Mouse (Mus musculus) common myeloid progenitor, adult 5-6 weeks (primary cell): ENCODE measurements at regions not wholly inside any gene's neighbourhood (a gene's known extent, or its start where the extent isn't known, plus 50 kb on each side); places are given as distances from the start of the nearest gene placed in this dataset.

Source experiments
- ATAC-seq: replicated peaks from 2 replicates; pipeline ENCODE4 v1.8.0; 2016; ENCODE audit warnings: low read depth, mild to moderate bottlenecking, moderate TSS enrichment, inconsistent platforms; ENCODE audit not compliant: poor library complexity, severe bottlenecking

DNA sequence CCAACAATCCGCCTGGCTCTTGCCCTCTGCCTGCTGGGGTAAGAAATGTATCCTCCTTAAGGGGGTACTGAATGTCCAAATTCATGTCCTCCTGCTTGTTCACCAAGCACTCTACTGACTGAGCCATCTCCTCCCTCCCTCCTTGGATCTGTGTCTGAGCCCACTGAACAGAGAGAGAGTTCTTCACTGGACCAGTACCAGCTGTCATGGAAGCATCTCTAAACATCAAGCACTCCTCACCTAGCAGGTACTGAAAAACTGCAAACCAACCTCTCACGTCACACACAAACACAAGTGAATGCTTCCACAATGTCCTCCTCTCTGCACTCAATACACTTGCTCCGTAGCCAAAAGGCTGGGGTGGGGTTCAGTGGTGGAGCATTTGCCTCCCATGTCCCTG lies 159.4 kb upstream of the Smim15 start:
- ATAC-seq: no peak

GRCm38 (mm10) chr13:107882337-107882736 lies 161.9 kb upstream of the Smim15 start:
- no peak for ATAC-seq

- ATAC-seq: no peak
Observed at GRCm38 (mm10) chr13:107880551-107880950, 163.7 kb upstream of the Smim15 start.

DNA sequence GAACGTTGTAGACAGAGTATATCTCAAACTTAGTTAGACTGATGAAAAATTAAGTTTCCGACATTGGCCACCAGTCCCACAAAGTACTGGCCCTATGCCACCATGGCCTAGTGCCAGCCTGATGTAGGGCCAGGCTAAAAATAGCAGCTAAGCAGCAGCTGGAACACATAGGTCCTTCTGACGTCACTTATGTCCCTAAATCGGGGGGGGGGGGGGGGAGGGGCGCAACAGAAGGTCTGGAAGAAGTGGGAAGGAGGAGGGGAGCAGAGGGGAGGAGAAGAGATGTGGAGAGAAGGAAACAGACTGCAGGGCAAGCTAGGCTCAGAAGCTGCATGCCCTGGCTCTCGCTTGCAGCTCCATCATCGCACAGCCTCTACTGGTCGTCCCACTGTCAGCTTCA lies 164.7 kb upstream of the Smim15 start:
- peak; percentile 54; the same call in 1 of the 2 replicates for ATAC-seq

GRCm38 (mm10) chr13:107878980-107879379 lies 165.3 kb upstream of the Smim15 start:
- no peak for ATAC-seq

GRCm38 (mm10) chr13:107873244-107873667 lies 171.0 kb upstream of the Smim15 start:
- ATAC-seq: peak; percentile 36

DNA sequence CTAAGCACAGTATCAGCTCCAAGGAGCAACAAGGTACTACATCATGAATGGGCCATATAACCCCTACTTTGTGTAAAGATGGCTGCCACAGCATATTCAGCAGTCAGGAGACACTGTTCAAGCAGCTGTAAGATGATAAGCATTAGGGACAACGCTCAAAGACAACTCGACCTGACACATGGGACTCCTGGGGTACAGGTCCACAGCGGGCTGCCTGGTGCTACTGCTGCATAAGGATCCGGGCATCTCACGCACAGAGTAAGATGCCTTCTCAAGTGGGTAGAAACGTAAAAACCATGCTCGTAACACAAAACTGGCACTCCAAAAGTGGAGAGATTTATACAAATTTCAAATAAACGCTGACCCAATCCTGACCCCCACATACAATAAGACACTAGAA lies 171.7 kb upstream of the Smim15 start:
- ATAC-seq: no peak

- ATAC-seq: no peak
Observed at GRCm38 (mm10) chr13:107872137-107872536, 172.1 kb upstream of the Smim15 start.

GRCm38 (mm10) chr13:107868906-107869305 lies 175.3 kb upstream of the Smim15 start:
- no peak for ATAC-seq

DNA sequence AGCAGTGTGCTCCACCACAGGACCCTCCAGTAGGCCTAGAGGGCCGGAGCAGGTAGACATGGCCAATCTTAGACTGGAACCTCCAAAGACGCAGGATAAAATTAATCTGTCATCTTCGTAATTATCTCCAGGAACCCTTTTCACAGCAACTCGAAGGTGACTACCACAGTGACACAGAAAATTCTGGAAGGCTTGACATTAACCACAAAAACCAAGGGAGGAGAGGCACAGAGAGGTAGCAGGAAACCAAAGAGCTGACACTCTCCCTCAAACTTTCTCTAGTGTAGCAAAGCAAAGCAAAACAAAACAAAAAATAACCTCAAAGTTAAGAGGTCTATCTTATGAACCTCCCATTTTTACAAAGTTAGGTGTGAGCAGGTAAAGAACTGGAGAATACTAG lies 177.4 kb upstream of the Smim15 start:
- peak; percentile 62; the same call in 1 of the 2 replicates for ATAC-seq

DNA sequence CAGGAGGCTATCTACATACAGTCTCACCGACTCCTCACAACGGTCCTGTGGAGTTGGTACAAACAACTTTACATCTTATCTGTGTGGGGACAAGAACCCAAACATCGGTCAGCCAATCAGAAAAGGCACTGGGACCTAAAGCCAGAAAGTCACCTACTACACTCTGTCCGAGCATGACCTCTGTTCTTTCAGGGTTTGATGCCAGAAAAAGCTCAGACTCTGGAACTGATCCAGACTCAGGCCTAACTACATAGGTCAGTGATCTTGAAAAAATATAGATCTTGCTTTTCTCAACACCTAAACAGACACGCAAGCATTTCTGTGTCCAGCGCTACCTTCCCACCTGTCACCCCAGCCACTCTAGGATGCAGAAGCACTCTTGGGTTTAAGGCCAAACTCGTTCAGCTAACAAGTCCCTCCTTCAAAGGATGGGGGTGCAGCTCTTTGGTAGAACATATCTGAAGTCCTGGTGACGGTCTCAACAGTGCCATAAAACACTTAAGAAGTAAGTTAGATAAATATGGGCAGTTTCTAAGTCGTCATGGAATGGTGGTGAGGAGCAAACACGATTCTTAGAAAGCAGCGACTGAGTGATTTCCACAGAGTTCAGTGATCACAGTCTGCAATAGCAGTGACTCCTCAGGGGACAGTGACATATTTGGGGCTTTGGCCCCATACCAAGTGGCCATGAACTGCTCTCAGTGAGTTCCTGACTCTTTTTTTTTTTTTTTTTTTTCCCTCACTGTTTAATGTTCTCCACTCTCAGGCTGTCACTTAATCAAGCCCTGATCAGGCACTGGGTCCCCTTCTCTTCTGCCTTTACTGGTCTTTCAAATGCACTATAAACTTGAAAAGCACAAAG lies 181.2 kb upstream of the Smim15 start:
- no peak for ATAC-seq

- no peak for ATAC-seq
Observed at GRCm38 (mm10) chr13:107861384-107862134, 182.7 kb upstream of the Smim15 start.

- no peak for ATAC-seq
Observed at GRCm38 (mm10) chr13:107857043-107857755, 187.0 kb upstream of the Smim15 start.

GRCm38 (mm10) chr13:107850907-107851560 lies 193.2 kb upstream of the Smim15 start:
- ATAC-seq: no peak

DNA sequence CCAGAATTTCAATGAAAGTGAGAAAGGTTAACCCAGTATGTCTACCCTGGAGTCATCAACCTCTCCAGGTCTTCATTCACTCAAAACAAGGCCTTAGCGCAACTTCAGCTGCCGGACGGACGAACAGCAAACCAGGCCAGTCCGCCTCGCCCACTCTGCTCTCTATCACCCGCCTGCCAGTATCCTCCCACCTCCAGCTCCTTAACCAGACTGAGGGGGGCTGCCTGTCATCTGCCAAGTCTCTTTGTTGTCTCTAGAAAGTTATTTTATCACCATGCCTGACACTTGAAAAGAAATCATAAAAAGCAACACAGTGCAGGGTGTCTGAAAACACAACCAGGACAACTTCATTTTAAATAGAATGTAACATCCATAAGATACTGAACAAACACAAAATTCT lies 195.4 kb upstream of the Smim15 start:
- no peak for ATAC-seq

DNA sequence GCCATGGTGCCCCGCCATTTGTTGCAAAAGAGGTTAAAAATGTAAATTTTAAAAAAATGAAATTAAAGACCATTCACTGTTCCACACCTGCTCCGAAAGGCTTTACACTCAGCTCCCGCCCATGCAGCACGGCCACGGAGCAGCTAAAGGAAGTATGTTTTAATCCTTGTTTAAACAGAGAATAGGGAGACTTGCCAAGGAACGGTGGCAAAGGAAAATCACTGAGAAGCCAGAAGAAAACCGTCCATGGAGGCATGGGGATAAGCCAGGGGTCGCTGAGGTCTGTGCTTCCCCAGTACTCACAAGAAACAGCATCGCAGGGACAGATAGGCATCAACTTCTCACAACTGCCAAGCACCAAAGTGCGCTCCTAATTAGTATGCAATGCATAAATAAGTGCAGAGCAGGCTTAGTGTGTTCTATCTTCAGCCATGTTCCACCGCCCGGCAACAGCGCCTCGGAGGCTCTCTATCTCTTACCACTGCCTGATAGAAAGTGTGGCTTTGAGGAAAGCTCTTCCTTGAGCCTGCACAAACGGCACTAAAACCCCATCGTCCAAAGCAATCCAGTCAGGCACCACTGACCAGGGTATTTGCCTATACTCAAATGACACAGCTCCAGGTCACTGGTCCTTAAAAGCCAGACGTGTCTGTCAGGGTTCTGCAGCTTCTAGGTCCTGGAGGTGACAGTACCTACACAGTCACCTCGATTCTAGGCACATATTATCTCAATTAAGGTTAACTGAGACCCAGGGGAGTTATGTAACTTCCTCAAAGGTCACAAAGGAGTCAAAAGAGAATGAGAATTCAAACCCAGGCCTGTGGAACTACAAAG lies 196.8 kb upstream of the Smim15 start:
- ATAC-seq: peak; percentile 28; the same call in 1 of the 2 replicates

DNA sequence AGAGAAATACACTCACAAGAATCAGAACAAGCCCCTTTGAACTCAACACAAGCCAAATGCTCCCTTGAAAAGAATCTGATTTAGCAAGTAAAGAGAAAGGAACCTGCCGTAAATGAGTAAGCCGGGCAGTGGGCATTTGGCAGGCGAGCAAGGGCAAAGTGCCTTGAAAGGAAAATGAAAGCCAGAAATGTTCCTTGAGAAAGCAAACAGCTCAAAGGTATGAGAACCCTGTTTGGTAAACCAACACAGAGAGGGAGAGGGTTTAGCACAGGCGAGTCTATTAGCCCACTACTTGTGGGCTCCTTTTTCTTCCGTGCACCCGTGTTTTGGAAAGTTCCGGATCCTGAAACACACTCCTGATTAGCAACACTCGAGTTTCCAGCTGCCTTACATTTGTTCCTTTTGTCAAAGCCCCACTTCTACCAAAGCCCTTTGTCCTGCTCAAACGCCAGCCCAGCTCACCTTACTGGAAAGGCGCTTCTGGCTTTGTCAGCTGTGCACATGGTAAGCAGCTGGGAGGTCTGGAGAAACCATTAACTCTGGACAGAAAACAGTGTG lies 197.5 kb upstream of the Smim15 start:
- no peak for ATAC-seq

DNA sequence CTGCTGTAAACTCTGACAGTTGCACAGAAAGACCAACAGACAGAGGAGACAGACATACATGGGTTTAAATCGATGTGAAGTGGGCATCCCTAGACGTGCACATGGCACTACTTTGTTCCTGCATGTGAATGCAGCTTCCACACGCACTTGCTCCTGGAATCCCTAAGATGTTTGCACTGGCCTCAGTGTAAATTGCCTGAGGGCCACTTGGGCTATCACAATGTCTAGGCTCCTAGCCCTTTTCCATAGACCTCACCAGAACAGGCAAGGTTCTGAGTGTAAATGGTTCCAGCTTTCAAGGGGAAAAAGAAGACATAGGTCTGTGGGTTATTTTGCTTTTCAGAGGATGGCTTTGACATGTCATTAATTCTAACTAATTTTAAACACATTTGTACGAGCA lies 198.4 kb upstream of the Smim15 start:
- no peak for ATAC-seq

GRCm38 (mm10) chr13:107844085-107844484 lies 200.2 kb upstream of the Smim15 start:
- peak; percentile 27; the same call in 1 of the 2 replicates for ATAC-seq
